9 mouse cellular contexts compared by ENCODE assay signal in genomic region chr17:31294363-31295214, GRCm38 (mm10). TPM values are rescaled to one million over a fixed set of nuclear protein-coding genes. Genes with fewer than 3 reads are reported as not detected.
DNase-seq lines count a peak whose midpoint lies in the region; ATAC-seq and TF ChIP-seq lines count a peak whose summit lies in the region.
"Had no signal": no experiment of that assay in that cellular context is flagged by ENCODE, and none has a peak within 500 bp of the region (broad histone marks: within the 10 kb centered on the region; RNA-seq: fewer than 3 reads in every experiment).

No protein-coding gene starts in this region.

- peak overlapping the region; percentile 93; the same call in 1 of the 2 replicates for H3K4me2 ChIP-seq in intestine, postnatal 0 days (replicated peaks; ENCODE audit: low read depth)

- H3K27ac ChIP-seq in liver, adult 2 months (replicated peaks; ENCODE audit: insufficient read depth, low read depth, low read length) = no peak overlapping the region
- H3K27ac ChIP-seq in intestine, postnatal 0 days (ENCODE audit: low read depth, low read length) = no peak overlapping the region
- H3K27ac ChIP-seq: embryonic facial prominence, embryonic 12.5 days had no signal

- H3K4me1 ChIP-seq in liver, adult 2 months (ENCODE audit: control insufficient read depth, insufficient read depth, low read length) = peaks cover 10% of the 10 kb centered on the region
- no peaks in the 10 kb centered on the region for H3K4me1 ChIP-seq in intestine, postnatal 0 days (replicated peaks; ENCODE audit: control insufficient read depth, insufficient read depth, low read length)

- no peak overlapping the region for H3K4me3 ChIP-seq in liver, adult 2 months (ENCODE audit: insufficient read depth, low read depth, low read length)
- no peak overlapping the region for H3K4me3 ChIP-seq in intestine, postnatal 0 days (ENCODE audit: low read depth, low read length)

- H3K9ac ChIP-seq in liver, adult 2 months (ENCODE audit: low read depth, low read length) = no peak overlapping the region
- H3K9ac ChIP-seq in intestine, postnatal 0 days (ENCODE audit: low read depth, low read length) = no peak overlapping the region
- H3K9ac ChIP-seq: embryonic facial prominence, embryonic 12.5 days had no signal

- no peaks in the 10 kb centered on the region for H3K27me3 ChIP-seq in liver, adult 2 months (ENCODE audit: control insufficient read depth, insufficient read depth, low read length)
- no peaks in the 10 kb centered on the region for H3K27me3 ChIP-seq in intestine, postnatal 0 days (replicated peaks; ENCODE audit: control insufficient read depth, insufficient read depth, low read length)
- H3K27me3 ChIP-seq in splenic B cell, adult 2 months (ENCODE audit: control insufficient read depth, insufficient read depth, low read length, poor library complexity, severe bottlenecking) = no peaks in the 10 kb centered on the region

- H3K36me3 ChIP-seq in liver, adult 2 months (ENCODE audit: control insufficient read depth, insufficient read depth, low read length) = no peaks in the 10 kb centered on the region
- no peaks in the 10 kb centered on the region for H3K36me3 ChIP-seq in intestine, postnatal 0 days (ENCODE audit: control insufficient read depth, insufficient read depth)
- H3K36me3 ChIP-seq in splenic B cell, adult 2 months (ENCODE audit: control insufficient read depth, insufficient read depth, low read length, poor library complexity, severe bottlenecking) = no peaks in the 10 kb centered on the region
- H3K36me3 ChIP-seq: embryonic facial prominence, embryonic 12.5 days had no signal

- no peak for ATAC-seq in intestine, postnatal 0 days
- no peak for ATAC-seq in inflammation-experienced regulatory T-cells, adult 6 months

- no peaks in the 10 kb centered on the region for H3K9me3 ChIP-seq in intestine, postnatal 0 days (ENCODE audit: control insufficient read depth)
- H3K9me3 ChIP-seq: embryonic facial prominence, embryonic 12.5 days had no signal

- TF ChIP-seq POLR2A in liver, adult 2 months (IDR thresholded peaks at IDR 0.05; ENCODE audit: extremely low read depth, insufficient read depth, low read length) = no peak

- TF ChIP-seq CTCF in liver, adult 2 months (IDR thresholded peaks at IDR 0.05; ENCODE audit: low read depth, low read length) = peak; percentile 31; the same call in 1 of the 2 replicates
- peak; percentile 65 for TF ChIP-seq CTCF in intestine, postnatal 0 days (IDR thresholded peaks at IDR 0.05; ENCODE audit: low read depth)

- H3K79me2 ChIP-seq in liver, adult 2 months (ENCODE audit: control insufficient read depth, insufficient read depth, low read length) = no peaks in the 10 kb centered on the region

- no peak for DNase-seq in liver, adult 2 months (ENCODE audit: extremely low read depth, low read depth, low spot score)
- no peak for DNase-seq in liver
- DNase-seq in T-cell, adult 2 months (ENCODE audit: low spot score) = peak; percentile 69
- DNase-seq in splenic B cell, adult 2 months (ENCODE audit: low read depth, low spot score) = peak; percentile 75
- no peak for DNase-seq in gastrocnemius, adult 8-10 months (ENCODE audit: low spot score in 2 of 2)
- DNase-seq in ovary, postnatal 36 days (ENCODE audit: low spot score) = no peak

- 75% methylated on average over 15 of the region's 15 CpGs for WGBS in liver, adult 2 months
- 84% methylated on average over 15 of the region's 15 CpGs for WGBS in intestine, postnatal 0 days

RNA-seq across cellular contexts. Expression of gene Slc37a1, which starts 8.0 kb away (rescaled TPM):
- total RNA-seq in liver, adult 2 months (2014; rRNA removed) = 1.4 and 3.6 TPM in 2 replicates
- 1.8 and 4.7 TPM in 2 replicates for polyA plus RNA-seq in liver, adult 2 months (2012; rRNA removed)
- 16.5 and 17.1 TPM in 2 replicates for polyA plus RNA-seq in intestine, postnatal 0 days (2015; fragmentation: Nextera tagmentation; extraction: Ambion mirVana)
- 1 to 10 TPM; 2.4 to 4.6 (median 3.0) TPM for total RNA-seq in gastrocnemius, adult 8-10 months (2022)
- polyA plus RNA-seq in inflammation-experienced regulatory T-cells, adult 6 months (2017; shearing (Covaris generic)) = 10 to 100 TPM; 19.0 to 39.4 (median 23.5) TPM

RNA-seq across cellular contexts. Expression of gene Rsph1, which starts 17.4 kb away (rescaled TPM):
- not detected in 2 replicates for total RNA-seq in liver, adult 2 months (2014; rRNA removed)
- not detected in 2 replicates for polyA plus RNA-seq in liver, adult 2 months (2012; rRNA removed)
- 0.54 and 0.66 TPM in 2 replicates for polyA plus RNA-seq in intestine, postnatal 0 days (2015; fragmentation: Nextera tagmentation; extraction: Ambion mirVana)
- 1 to 10 TPM; 1.8 to 8.3 (median 4.9) TPM for total RNA-seq in gastrocnemius, adult 8-10 months (2022)
- 1 to 10 TPM in 2 of 3 experiments, under 1 TPM in 1; 0.55 to 4.8 (median 1.3) TPM for polyA plus RNA-seq in inflammation-experienced regulatory T-cells, adult 6 months (2017; shearing (Covaris generic))

Comparison
In these comparisons a context has a peak if more than half of its experiments do, and no peak if none do; other contexts are left out.
1. DNase-seq: peak in T-cell, adult 2 months (single experiment) and splenic B cell, adult 2 months (single experiment); none in liver, adult 2 months (single experiment), liver (single experiment), gastrocnemius, adult 8-10 months (0 of 2) and ovary, postnatal 36 days (single experiment).